Mouse (Mus musculus): ENCODE measurements around the gene Pmvk. TPM values are rescaled to one million over a fixed set of nuclear protein-coding genes. Genes with fewer than 3 reads are reported as not detected.

The Pmvk gene
- polyA plus RNA-seq, 1 experiment from 2014 or later, result 40.3 TPM

DNA sequence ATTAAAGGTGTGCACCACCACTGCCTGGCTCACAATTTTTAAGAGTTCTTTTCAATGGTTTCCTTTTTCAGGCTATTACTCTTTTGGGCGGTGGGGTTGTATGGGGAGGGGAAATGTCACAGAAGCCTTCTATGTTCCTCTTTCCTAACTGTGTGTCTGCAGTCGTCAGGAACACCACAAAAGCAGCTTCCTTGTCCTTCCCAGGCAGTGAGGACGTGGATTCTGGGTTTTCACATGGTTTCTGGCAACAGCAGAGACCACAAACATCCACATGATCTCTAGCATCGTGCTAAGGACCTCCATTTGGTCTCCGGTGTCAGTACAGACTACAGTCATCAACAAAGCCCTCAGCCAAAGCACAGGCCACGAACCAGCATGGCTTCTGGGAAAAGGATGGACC, 19.5 kb downstream of the Pmvk start:
- no peak for DNase-seq (ENCODE audit: low spot score)

DNA sequence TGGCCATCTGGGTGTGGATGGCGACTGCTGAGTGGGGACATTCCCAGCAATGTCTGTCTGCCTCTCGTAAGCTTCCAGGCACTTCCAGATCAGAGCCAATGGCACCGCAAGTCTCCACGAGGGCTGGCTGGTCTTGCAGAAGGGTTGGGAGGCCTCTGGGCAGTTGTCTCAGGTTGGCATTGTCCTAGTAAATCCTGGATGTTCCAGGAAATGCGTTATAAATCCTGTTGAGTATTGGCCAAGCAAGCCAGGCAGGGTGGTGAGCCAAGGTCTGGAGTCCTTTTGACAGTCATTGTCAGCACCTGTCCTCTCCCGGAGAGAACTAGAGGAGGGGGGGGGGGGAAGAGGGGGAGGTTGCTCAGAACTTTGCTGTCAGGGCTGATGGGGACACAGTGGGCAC, 24.7 kb downstream of the Pmvk start:
- DNase-seq (ENCODE audit: low spot score), result no peak

DNA sequence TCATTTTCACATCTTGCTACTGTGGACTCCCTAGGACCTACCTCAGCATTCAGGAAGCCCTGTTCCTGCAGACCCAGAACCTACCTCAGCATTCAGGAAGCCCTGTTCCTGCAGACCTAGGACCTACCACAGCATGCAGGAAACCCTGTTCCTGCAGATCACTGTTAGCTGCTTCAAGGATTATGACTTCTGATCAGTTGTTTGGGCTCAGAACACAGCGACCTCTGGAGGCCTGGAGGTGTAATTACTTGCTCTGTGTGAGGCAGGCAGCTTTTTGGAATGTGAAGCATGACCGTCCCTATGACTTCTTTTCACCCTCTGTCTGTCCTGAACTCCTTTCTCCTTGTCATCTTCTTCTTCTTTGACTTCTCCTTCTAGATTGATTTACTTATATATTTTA, 27.1 kb downstream of the Pmvk start:
- peak; percentile 70 for DNase-seq (ENCODE audit: low spot score)

DNA sequence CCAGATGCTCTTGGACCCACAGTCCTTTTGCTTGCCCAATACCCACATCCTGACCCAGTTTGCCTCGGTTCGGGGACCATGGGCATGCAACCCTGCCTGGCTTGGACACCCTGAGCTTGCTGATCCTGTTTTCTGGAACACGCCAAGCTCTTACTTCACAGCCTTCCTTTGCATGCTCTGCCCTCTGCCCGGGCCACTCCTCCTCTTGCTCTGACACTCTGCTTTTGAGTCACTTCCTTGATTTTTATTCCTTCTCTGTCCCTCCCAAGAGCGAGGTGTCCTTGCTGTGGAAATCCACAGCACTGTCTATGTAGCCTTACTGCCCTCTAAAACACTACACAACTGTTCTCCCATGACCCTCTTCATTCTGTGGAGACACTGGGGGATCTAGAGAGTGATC, 27.9 kb downstream of the Pmvk start:
- no peak for DNase-seq (ENCODE audit: low spot score)

DNA sequence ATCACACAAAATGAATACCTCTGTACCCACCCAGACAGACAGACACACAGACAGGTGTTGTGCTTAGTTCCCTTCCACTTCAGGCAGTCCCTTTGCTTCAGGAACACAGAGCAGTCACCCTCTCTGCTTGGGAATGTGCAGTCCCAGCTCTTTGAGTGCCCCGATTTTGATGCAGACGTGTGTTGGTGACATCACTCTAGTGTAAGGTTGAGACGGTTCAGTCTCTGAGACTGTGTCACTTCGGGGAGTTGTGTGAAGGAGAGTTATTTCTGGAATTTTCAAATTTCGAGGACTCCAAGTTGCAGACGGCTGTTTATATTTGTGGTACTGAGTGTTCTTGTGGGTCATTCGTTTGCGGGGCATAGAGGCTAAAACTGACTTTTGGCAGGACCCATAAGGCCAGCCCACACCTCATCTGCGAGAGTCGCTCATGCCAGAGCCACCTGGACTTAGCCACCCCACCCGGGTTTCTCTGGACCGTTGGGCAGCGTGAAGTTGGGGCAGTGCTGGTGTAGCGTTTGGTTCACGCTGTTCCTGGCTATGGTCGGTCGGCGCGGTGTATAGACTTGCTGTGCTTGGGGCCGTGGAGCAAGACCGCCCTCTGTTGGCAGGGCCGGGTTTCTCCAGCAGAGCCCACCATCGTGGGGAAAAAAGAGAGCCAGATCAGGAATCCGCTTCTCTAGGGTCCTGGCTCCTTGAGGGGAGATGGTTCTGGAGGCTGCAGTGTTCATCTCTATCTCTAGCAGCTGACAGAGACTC, 30.6 kb downstream of the Pmvk start:
- DNase-seq (ENCODE audit: low spot score), result peak; percentile 80

DNA sequence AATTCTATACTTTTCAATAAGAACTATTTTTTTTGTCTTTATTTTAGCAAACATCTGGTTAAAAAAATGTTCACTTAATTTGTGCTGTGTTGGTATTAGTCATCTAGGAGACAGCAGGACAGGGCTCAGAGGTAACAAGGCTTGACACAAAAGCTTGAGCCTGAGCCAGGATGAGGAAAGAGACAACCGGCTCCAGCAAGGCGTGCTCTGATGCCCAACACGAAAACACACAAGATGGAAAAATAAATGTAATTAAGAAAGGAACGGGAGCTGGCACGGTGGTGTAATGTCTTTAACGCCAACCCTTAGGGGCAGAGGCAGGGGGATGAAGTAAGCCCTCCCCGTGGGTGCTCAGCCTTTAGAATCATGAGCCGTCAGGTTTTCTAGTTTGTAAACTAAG, 31.8 kb downstream of the Pmvk start:
- DNase-seq (ENCODE audit: low spot score), result no peak

DNA sequence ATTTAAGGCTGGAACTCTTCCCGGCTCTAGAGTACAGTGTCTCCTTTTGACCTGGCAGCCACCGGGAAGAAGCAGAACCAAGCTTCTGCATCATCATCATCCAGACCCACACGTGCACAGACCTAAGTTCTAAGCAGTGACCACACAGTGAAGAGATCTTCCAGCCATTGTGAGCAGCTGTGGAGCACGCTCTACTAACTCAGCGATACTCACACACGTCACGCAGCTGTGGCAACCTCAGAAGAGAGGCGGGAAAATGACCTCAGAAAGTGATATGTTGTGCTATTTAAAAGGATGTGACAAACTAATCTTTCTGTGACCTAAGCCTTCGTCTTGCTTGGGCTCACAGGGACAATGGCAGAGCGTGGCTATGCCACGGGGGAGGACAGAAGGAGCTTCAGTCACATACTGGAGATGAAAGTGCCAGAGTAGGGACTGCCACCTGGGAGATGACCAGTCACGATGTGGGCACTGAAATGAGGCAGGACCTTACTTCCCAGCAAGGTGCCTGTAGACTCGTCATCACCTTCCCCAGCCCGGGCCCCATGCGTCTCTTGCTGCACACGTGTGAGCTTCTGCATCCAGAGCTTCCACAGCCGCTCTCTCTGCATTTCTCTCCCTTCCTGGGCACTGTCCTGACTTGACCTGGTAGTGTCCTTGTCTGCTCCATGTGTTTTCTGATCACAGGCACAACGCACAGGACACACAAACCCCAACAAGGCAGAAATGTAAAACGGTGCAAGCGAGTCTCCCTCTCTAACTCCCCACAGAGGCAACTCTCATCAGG, 32.8 kb downstream of the Pmvk start:
- DNase-seq (ENCODE audit: low spot score), result no peak

DNA sequence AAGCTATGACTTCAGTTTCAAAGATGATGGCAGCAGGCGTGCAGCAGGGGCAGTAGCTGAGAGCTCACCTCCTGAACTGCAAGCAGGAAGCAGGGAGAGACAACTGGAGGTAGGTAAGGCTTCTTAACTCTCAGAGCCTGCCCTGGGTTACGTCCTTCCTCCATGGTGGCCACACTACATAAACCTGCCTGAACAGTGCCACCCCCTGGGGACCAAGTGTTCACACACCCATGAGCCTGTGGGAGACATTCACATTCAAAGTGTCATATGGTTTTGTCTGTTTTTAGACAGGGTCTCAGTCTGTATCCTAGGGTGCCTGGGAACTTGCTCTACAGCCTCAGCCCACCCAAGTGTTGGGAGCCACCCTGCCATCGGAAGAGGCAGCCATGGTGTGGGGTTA, 36.4 kb downstream of the Pmvk start:
- no peak for DNase-seq (ENCODE audit: low spot score)

DNA sequence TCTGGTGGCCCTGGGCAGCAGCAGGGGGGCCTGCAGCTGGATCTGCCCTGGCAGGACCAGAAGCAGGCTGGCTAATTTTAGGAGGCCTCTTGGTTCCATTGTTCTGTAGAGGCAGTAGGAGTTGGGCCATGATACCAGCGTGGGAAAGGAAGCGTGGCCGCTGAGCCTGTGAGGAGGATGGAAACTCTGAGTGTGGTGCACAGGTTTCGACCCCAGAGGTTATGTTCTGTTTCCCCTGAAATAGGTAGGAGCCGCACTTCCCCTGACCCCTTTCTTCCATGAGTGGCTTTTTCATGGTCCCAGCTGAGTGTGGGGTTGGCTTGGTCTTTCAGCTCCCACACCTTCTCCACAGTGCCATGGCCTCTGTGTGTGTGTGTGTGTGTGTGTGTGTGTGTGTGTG, 37.2 kb downstream of the Pmvk start:
- no peak for DNase-seq (ENCODE audit: low spot score)

DNA sequence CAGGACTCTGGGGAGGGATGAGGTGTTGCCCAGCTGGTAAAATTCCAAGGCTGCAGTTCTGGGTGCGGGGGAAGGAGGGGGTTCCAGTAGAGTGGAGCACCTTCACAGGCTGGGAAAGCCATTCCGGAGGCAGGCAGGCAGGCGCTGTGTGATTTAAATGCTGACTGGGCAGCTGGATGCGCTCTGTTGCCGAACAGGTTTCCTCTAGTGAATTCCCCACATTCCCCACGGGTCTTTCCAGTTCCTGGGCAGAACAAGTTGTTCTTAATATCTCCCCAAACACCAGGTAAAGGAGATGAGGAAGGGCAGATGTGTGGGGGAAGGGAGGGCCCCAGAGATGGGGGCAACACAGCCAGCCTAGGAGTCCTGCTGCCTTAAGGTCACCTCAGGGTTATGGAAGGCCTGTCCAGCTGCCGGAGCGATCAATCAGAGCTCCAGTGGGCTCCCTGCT, 38.4 kb downstream of the Pmvk start:
- no peak for DNase-seq (ENCODE audit: low spot score)

DNA sequence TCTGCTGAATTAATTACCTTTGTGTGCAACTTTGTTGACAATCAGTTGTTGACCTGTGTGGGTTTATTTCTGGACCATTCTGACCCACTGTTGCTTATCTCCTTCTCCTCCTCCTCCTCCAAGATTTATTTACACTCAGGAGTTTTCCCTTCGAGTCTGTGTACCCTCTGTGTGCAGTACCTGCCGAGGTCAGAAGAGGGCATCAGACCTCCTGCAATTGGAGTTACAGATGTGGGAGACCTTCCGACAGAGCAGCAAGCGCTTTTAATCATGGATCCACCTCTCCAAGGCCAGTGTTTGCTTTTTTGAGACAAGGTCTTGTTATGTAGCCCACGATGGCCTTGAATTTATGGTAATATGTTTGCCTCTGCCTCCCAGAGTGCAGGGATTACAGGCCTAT, 40.3 kb downstream of the Pmvk start:
- no peak for DNase-seq (ENCODE audit: low spot score)

DNA sequence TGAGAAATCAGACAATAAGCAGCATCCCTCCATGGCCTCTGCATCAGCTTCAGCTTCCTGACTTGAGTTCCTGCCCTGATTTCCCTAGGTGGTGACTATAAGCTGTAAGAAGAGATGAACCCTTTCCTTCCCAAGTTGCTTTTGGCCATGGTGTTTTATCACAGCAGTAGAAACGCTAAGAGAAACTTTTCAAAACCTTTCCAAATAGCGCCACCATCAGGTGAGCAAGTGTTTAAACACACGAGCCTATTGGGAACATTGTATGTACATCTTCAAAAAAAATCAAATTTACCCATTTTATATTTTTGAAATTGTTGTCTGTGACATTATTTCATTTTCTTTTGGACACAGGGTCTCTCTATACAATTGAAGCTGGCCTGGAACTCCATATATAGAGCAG, 42.0 kb downstream of the Pmvk start:
- DNase-seq (ENCODE audit: low spot score), result no peak

DNA sequence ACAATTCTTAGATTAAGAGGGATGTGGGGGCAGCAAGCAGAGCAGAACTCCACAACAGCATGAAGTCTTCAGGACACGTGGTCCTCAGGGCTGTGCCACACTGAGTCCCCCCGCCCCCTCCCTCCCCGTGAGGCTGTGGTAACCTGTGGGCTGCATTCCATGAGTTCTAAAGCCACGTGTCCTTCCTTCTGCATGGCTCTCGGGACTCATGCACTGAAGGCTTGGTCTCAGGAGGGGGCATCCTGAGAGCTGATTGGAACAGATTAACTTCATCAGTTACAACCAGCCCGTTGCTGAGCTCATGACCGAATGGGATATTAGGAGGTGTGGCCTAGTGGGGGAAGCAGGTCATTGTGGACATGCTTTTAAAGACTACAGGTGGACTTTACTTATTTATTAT, 45.4 kb downstream of the Pmvk start:
- no peak for DNase-seq (ENCODE audit: low spot score)

DNA sequence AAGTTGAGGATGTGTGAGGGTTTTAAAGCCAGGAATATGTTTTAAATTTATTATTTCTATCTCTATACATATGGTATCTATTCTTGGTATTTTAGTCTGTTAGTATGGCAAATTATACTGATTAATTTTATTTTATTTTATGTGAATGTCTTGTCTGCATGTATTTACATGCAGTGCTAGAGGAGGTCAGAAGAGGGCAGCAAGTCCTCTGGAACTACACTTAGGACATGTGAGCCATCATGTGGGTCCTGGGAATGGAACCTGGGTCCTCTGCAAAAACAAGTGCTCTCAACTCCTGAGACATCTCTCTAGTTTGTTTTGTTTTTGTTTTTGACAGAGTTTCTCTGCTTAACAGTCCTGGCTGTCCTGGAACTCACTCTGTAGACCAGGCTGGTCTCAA, 47.1 kb downstream of the Pmvk start:
- DNase-seq (ENCODE audit: low spot score), result no peak

DNA sequence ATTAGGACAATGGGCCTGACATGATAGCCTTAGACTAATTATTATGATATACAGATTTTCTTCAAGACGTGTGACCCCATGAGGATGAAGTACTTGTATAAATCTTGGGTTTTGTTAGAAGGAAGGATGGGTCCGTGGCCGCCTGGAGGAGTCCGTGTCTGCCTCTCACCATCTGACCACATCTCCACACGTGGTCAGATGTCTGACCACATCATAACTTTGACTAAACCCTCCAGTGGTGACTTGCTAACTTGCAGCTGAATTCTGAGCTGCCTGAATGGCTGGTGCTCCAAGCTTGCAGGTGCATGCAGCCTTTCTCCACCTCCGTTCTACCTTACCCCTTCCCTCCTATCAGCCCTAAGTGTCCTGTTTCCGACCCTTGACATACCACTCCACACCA, 48.2 kb downstream of the Pmvk start:
- DNase-seq (ENCODE audit: low spot score), result no peak

DNA sequence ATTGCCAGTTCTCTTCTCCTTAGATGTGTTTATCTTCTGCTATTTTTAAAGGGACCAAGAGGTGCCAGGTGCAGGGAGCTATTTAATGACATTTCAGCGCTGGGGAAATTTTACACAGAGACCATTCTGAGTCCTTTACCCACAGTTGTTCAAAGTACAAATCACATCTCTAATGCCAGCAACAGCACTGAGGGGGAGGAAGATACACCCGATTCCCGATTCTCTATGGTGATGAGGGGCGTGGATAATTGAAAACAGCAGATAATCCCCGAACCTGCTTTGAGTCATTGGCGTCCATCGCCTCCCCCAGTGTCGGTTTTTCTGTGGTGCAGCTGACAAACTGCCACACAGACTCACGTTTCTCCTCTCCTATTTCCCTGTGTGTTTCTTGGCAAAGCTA, 53.7 kb downstream of the Pmvk start:
- DNase-seq (ENCODE audit: low spot score), result no peak

DNA sequence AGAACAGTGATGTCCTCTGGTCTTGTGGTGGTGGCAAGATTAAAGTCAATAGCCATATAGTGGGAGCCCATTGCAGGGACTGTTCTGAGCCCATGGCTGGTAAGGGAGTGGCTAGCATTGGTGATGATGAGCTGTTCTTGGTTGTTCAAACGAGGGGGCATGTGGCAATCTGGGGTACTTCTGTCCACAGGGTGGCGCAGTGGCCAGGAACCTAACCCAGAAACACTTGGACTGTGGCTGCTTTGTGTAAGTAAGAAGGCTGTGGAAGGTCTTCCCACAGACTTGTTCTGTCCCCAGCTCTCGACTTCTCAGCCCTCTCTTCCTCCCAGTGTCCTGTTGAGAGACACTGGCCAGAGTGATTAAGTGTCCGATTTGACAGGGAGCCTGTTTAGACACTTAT, 56.6 kb downstream of the Pmvk start:
- peak; percentile 26 for DNase-seq (ENCODE audit: low spot score)

DNA sequence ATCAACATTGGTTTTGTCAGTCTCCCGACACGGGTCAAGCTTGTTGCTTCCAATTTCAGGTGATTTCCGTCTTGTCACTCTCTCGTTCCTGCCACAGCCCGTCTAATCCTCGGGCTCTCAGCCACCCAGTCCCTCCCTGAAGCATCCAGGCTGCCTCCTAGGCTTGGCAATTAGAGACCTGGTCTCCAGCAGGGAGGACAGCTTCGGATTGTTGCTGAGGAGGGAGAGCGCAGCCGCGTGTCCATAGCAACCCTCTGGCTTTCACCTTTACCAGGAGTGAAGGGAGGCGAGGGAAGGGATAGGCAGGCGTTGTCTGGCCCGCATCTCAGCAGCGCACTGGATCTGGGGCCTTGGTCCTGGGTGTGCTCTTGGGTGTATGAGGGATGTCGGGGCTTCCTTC, 57.1 kb downstream of the Pmvk start:
- no peak for DNase-seq (ENCODE audit: low spot score)

DNA sequence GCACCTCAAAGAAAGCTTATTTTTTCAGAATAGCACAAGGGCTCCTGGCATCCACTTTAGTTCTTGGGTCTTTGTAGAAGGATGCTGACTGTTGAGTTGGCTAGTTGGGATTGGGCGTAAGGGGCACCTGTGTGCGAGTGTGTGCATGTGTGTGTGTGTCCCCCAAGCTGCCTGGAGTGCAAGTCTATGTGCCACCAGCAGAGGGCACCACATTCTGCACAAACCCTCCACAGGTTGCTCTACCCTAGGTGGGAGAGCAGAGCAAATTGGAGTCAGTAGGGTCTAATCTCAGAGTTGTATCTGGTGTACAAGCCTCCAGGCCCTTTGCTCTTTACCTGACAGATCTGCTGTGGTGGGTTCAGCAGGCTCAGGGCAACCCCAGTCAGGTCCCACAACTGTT, 57.9 kb downstream of the Pmvk start:
- peak; percentile 16 for DNase-seq (ENCODE audit: low spot score)

DNA sequence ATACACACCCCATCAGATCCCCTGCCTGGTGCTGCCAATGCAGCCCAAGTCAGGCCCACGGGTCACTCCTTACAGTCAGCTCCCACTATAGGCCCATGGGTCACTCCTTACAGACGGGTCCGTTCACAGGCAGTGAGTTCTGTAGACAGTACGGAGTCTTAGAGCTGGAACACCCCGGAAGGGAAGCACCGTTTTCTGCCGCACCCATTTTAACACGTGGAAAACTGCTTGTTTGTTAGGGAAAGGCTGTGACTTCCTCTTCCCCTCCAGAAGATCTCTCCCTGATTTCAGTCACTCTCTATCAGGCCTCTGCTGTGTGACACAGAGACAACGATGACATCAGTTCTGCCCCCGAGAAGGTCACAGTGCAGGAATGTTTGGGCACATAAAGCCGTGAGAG, 61.1 kb downstream of the Pmvk start:
- DNase-seq (ENCODE audit: low spot score), result no peak

DNA sequence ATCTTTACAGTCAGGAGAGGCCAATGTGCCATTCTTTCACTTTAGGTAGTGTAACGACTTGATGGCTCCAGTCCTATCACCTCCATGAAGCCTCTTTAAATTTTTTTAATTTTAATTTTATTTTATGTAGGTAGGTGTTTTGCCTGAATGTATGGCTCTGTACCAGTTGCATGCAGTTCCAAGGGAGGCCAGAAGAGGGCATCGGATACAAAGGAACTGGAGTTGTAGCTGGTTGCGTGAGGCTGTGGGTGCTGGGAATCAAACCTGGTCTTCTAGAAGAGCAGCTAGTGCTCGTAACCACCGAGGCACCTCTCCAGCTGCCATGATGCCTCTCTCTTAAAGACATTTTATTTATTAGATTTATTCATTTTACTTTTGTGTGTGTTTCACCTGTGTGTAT, 62.0 kb downstream of the Pmvk start:
- no peak for DNase-seq (ENCODE audit: low spot score)
